Mouse (Mus musculus) embryonic facial prominence, embryonic 12.5 days (tissue): Measurements from ENCODE around the gene Galnt14. TPM values are rescaled to one million over a fixed set of nuclear protein-coding genes. Genes with fewer than 3 reads are reported as not detected.

Source experiments
- ATAC-seq: fragments of 200-750 bp; cut with Nextera tagmentation; 2 replicates; pipeline ENCODE4 v1.8.0; 2017; ENCODE audit not compliant: insufficient number of reproducible peaks, insufficient read depth, low FRiP score, low TSS enrichment
- H3K27ac ChIP-seq: fragments of 300-500 bp; sonication (generic); 2 replicates; pipeline ENCODE4 v1.5.1; 2016; ENCODE audit warnings: mild to moderate bottlenecking
- H3K27me3 ChIP-seq: fragments of 300-500 bp; sonication (generic); 2 replicates; pipeline ENCODE4 v1.6.1; 2016; ENCODE audit warnings: mild to moderate bottlenecking, moderate library complexity
- H3K36me3 ChIP-seq: fragments of 300-500 bp; sonication (generic); 2 replicates; pipeline ENCODE4 v1.6.1; 2016; ENCODE audit warnings: mild to moderate bottlenecking
- H3K4me1 ChIP-seq: fragments of 300-500 bp; sonication (generic); 2 replicates; pipeline ENCODE4 v1.6.1; 2016
- H3K4me2 ChIP-seq: fragments of 300-500 bp; sonication (generic); replicated peaks from 2 replicates; pipeline ENCODE4 v1.6.1; 2016; ENCODE audit warnings: mild to moderate bottlenecking, moderate library complexity
- H3K4me3 ChIP-seq: fragments of 300-500 bp; sonication (generic); 2 replicates; pipeline ENCODE4 v1.5.1; 2016; ENCODE audit warnings: mild to moderate bottlenecking
- H3K9ac ChIP-seq: fragments of 300-500 bp; sonication (generic); 2 replicates; pipeline ENCODE4 v1.6.1; 2016; ENCODE audit warnings: mild to moderate bottlenecking, moderate library complexity
- H3K9me3 ChIP-seq: fragments of 300-500 bp; sonication (generic); 2 replicates; pipeline ENCODE4 v1.6.1; 2016; ENCODE audit warnings: mild to moderate bottlenecking, moderate library complexity
- WGBS: fragments of 180-500 bp; shearing (Covaris S2); methylation state at CpG from one replicate; pipeline ENCODE4 v1.1.7; 2016; 5-methylcytosine and 5-hydroxymethylcytosine counted together
- polyA plus RNA-seq: library from polyadenylated mRNA; unstranded; fragments of >200 nt; fragmentation: Nextera tagmentation; extraction: Ambion mirVana; gene quantifications from 2 replicates; pipeline ENCODE4 v1.2.1, GENCODE M21; 2016

The Galnt14 gene
- 3.6 and 3.7 TPM in 2 replicates for polyA plus RNA-seq

DNA sequence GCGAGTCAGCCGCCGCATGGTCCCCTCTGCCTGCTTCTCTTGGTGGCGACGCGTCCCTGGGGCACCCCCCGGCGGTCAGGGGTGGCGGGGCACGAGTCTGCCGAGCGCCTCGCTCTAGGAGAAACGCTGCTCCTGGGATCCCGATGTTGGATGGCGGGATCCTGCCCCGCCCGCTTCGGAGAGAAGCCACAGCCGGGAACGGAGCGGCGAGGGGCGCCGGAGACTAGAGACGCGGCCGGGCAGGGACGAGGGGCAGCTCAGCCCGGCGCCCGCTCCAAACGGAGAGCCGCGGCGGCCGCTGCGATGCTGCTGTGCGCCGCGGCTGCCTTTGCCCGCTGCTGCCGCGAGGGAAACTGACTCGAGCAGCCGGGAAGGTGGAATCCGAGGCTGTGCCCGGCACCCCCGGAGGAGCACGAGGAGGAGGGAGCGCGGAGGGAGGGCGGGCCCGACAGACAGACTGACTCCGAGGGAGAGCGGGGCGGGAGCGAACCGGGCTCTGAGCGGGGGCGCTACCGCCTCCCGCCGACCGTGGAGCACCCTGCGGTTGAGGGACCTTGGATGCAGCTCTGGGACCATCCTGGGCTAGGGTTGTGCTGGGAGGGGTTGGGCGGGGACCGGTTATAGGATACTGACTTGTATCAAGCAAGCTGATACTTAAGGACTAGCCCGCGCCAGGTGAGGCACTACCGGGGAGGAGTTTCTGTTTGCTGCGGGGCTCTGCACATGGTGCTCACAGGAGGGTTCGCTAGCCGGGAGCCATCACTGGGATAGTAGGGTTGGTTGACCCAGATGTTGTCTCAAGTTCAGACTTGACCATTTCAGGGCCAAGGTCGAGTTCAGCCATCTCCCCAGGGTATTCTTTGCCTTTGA lies at the start of gene Galnt14:
Gene Galnt14, minus strand, starts transcription at position 412 of the 870 bp plus-strand sequence.
- peaks cover 49% of the 10 kb centered on the region for H3K27me3 ChIP-seq
- H3K4me3 ChIP-seq: peak within 1 kb of the TSS; percentile 51
- H3K9me3 ChIP-seq: peaks cover 8% of the 10 kb centered on the region; the same call in 1 of the 2 replicates
- H3K27ac ChIP-seq: no peak within 1 kb of the TSS
- H3K4me2 ChIP-seq: peak within 1 kb of the TSS; percentile 95
- H3K9ac ChIP-seq: peak within 1 kb of the TSS; percentile 58
- WGBS: under 1% methylated on average over 75 of the region's 75 CpGs
- H3K4me1 ChIP-seq: 0 out of 2 replicates have a peak, but pooled peaks cover 13% of the 10 kb centered on the region
- ATAC-seq: peak; percentile 76
- H3K36me3 ChIP-seq: no peaks in the 10 kb centered on the region

DNA sequence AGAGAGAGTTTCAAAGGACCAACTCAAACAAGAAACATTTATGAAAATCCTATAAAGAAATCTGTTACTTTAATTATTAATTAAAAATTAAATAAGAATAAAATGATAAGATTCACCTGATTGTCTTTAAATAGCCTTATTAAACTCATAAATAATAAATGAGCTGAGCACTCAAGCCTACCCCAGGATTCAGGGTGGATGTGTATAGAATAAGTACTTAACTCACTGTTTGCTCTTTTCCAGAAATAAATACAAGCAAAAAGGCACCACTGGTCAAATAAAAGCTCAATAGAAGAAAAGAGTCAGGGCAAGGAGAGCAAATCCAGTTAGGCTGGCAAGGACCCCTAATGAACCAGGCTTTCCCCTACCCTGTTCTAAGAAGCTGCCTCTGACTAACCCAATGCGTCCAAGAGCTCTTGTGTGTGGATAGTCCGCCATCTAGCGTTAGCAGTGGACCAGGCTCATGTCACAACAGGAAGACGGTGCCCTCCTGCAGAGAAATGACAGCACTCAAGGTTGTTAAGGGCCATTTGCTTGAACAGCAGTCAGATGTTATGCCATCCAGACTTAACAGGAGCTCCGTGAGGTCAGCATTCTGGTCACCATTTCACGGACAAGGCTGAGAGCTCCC lies 33.5 kb upstream of the Galnt14 start:
- no peak overlapping the region for H3K4me3 ChIP-seq
- peak; percentile 82 for ATAC-seq
- no peak overlapping the region for H3K4me2 ChIP-seq
- WGBS: 7% methylated on average over 6 of the region's 6 CpGs
- no peaks in the 10 kb centered on the region for H3K9me3 ChIP-seq
- H3K27ac ChIP-seq: no peak overlapping the region
- no peak overlapping the region for H3K9ac ChIP-seq
- no peaks in the 10 kb centered on the region for H3K4me1 ChIP-seq
- 0 out of 2 replicates have a peak, but pooled peaks cover 5% of the 10 kb centered on the region for H3K27me3 ChIP-seq
- no peaks in the 10 kb centered on the region for H3K36me3 ChIP-seq

GRCm38 (mm10) chr17:73723885-73724682 lies 13.8 kb upstream of the Galnt14 start:
- no peaks in the 10 kb centered on the region for H3K9me3 ChIP-seq
- no peak overlapping the region for H3K4me2 ChIP-seq
- no peak for ATAC-seq
- no peaks in the 10 kb centered on the region for H3K4me1 ChIP-seq
- WGBS: 69% methylated on average over 8 of the region's 8 CpGs
- H3K36me3 ChIP-seq: no peaks in the 10 kb centered on the region
- no peaks in the 10 kb centered on the region for H3K27me3 ChIP-seq
- no peak overlapping the region for H3K4me3 ChIP-seq
- no peak overlapping the region for H3K9ac ChIP-seq
- no peak overlapping the region for H3K27ac ChIP-seq

DNA sequence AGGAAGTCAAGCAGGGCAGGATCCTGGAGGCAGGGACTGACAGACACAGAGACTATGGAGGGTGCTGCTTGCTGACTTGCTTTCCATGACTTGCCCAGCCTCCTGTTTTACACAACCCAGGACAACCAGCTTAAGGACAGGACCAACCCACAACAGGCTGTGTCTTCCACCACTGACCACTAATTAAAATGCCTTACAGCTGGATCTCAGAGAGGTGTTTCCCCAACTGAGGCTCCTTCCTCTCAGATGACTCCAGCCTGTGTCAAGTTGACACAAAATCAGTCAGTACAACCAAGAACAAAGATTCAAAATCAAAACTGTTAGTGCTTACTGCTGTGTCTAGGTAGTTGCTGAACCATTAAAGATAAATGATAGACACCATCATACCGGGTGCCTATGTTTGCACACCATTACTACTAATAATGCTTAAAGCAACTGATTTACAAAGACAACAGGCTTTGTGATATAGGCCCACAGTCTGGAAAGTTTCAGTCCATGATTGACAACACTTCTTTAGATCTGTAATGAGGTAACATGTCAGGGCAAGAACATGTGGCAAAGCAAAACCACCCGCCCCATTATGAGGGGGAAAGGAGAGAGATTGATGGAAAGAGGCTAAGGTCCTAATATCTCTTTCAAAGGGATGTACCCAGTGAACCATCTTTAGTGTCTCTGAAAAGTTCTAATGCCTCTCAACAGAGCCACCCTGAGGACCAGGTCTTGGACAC lies 8.9 kb upstream of the Galnt14 start:
- H3K9me3 ChIP-seq: no peaks in the 10 kb centered on the region
- H3K27me3 ChIP-seq: no peaks in the 10 kb centered on the region
- no peak overlapping the region for H3K4me2 ChIP-seq
- H3K4me1 ChIP-seq: no peaks in the 10 kb centered on the region; the same call in 1 of the 2 replicates
- H3K36me3 ChIP-seq: no peaks in the 10 kb centered on the region
- H3K27ac ChIP-seq: no peak overlapping the region
- 86% methylated on average over 2 of the region's 2 CpGs for WGBS
- ATAC-seq: no peak
- H3K4me3 ChIP-seq: no peak overlapping the region
- no peak overlapping the region for H3K9ac ChIP-seq

DNA sequence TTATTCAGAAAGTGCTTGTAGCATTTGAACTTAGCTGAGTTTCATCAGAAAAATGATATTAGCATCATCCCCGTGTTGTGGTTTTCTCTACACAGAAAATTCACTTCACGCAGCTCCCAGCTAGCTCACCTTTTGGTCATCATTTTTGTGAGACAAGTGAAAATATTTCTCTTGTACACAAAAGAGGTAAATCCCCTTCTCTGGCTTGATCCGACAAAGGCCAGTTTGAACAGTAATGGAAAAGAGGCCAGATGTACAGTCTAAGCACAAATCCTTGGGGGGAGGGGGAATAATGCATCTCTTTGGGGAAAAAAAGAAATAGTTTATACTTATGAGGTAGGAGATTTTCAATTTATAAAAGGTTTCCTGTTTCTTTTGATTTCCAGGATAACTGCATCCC lies 6.4 kb upstream of the Galnt14 start:
- Histone ChIP-seq H3K27me3 (peaks cover 11% of the 10 kb centered on the region), H3K4me3 (no peak overlapping the region), H3K4me2 (no peak overlapping the region), H3K9ac (no peak overlapping the region), H3K4me1 (peaks cover 5% of the 10 kb centered on the region; the same call in 1 of the 2 replicates), H3K27ac (no peak overlapping the region), H3K36me3 (no peaks in the 10 kb centered on the region), H3K9me3 (no peaks in the 10 kb centered on the region)
- ATAC-seq: no peak
- 71% methylated on average over 3 of the region's 3 CpGs for WGBS

DNA sequence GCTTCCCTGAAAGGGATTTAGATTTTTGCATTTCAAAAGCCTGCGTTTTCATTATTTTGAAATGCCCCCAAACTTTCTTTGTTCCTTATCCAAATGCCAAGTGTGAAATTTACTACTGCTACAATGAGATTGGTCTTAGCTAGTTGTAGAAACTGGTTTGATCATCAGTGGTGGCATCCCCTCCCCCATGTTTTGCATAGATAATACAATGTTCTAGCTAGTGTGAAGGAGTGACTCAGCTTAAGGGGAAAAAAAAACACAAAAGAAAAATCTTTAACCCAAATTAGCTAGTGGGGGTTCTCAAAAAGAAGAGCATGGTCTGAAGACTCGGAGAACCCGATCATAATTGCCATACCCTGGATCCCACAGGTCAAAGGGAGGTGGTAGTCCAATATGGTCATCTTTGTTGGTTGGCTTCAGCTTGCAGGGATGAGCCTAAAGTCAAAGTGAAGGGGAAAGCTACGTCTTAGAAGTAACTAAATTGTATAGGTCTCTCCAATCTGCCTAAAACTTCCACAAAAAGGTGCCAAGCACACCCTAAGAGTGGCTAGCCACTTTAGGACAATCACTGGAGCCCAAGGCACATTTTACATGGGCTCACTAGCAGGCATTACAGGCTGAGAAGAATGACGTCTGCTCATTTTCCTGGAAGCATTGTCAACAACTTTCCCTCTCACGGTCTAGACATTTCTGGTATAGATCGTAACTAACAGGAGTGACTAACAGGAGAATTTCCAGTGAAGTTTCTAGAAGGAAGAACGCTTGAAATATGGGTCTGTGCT lies 4.4 kb upstream of the Galnt14 start:
- Histone ChIP-seq H3K4me1 (peaks cover 8% of the 10 kb centered on the region; the same call in 1 of the 2 replicates), H3K4me3 (no peak overlapping the region), H3K4me2 (no peak overlapping the region), H3K27me3 (peaks cover 30% of the 10 kb centered on the region), H3K36me3 (no peaks in the 10 kb centered on the region), H3K27ac (no peak overlapping the region), H3K9ac (no peak overlapping the region), H3K9me3 (no peaks in the 10 kb centered on the region)
- no peak for ATAC-seq
- WGBS: 83% methylated on average over 8 of the region's 8 CpGs

DNA sequence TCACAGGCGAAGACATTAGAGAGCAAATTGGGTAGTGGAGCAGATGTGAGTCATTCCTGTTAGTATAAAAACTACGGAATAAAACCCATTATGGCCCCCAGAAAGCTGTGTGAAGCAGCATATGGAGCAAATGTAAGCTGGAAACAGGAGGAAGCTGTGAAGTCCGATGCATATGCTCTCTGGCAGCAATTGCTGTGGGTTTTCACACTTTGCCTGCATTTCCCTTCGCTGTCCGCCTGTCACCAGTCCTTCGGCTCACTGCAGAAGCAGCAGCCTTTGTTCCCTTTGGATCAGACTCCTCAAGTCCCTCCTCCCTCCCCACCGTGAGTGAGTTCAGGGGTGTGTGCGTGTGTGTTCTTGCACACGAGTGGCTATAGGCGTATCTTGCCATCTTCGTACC lies 3.1 kb upstream of the Galnt14 start:
- 49% methylated on average over 11 of the region's 11 CpGs for WGBS
- Histone ChIP-seq H3K27me3 (peaks cover 43% of the 10 kb centered on the region), H3K9me3 (0 out of 2 replicates have a peak, but pooled peaks cover 2% of the 10 kb centered on the region), H3K4me2 (no peak overlapping the region), H3K27ac (no peak overlapping the region), H3K36me3 (no peaks in the 10 kb centered on the region), H3K4me1 (peaks cover 13% of the 10 kb centered on the region; the same call in 1 of the 2 replicates), H3K9ac (no peak overlapping the region), H3K4me3 (no peak overlapping the region)
- ATAC-seq: no peak

GRCm38 (mm10) chr17:73711919-73712318 lies 1.7 kb upstream of the Galnt14 start:
- 73% methylated on average over 15 of the region's 15 CpGs for WGBS
- no peak for ATAC-seq
- Histone ChIP-seq H3K9ac (no peak overlapping the region), H3K27ac (no peak overlapping the region), H3K4me3 (no peak overlapping the region), H3K27me3 (peaks cover 49% of the 10 kb centered on the region), H3K36me3 (no peaks in the 10 kb centered on the region), H3K4me1 (0 out of 2 replicates have a peak, but pooled peaks cover 13% of the 10 kb centered on the region), H3K9me3 (peaks cover 8% of the 10 kb centered on the region; the same call in 1 of the 2 replicates), H3K4me2 (no peak overlapping the region)

- H3K9ac ChIP-seq: peak overlapping the region; percentile 58
These were observed 867 bp downstream of the Galnt14 start for GRCm38 (mm10) chr17:73709131-73710041.

More at GRCm38 (mm10) chr17:73709131-73710041, 867 bp downstream of the Galnt14 start:
- Histone ChIP-seq H3K36me3 (no peaks in the 10 kb centered on the region), H3K4me1 (0 out of 2 replicates have a peak, but pooled peaks cover 13% of the 10 kb centered on the region), H3K27me3 (peaks cover 52% of the 10 kb centered on the region), H3K27ac (no peak overlapping the region), H3K9me3 (peaks cover 8% of the 10 kb centered on the region; the same call in 1 of the 2 replicates), H3K4me2 (peak overlapping the region; percentile 95), H3K4me3 (peak overlapping the region; percentile 51)
- 2% methylated on average over 43 of the region's 43 CpGs for WGBS
- 0 out of 2 replicates have a peak, but pooled peaks have one; percentile 5 for ATAC-seq
